Mouse (Mus musculus): ENCODE measurements around the gene Olfr456.

GRCm38 (mm10) chr6:42509311-42509710, 22.3 kb upstream of the Olfr456 start:
- TF ChIP-seq POLR2A (IDR thresholded peaks at IDR 0.05; ENCODE audit: low read depth, low read length), result no peak
- TF ChIP-seq CTCF (IDR thresholded peaks at IDR 0.05; ENCODE audit: extremely low read depth, insufficient read depth, insufficient read length, insufficient replicate concordance), result no peak

Data from spleen, adult 2 months (tissue).